Mouse (Mus musculus): ENCODE results near the gene Tmem123. TPM values are rescaled to one million over a fixed set of nuclear protein-coding genes. Genes with fewer than 3 reads are reported as not detected.

The Tmem123 gene
- total RNA-seq, 2 experiments from 2014 or later = 106 to 121 TPM

DNA sequence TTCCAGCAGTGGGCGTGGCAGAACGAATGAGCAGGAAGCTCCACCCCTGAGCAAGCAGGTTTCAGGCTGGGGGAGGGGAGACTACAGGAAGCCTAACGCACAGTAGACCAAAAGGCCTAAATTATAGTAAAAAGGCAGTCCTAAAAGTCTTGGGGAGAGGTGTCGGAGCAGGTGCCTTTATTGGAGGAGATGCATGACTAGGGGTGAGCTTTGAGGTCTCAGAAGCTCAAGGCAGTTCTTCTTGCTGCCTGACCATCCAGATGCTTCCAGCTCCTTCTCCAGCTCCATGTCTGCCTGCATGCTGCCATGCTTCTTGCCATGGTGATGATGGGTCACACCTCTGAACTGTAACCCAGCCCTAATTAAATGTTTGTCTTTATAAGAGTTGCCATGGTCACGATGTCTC, 41.3 kb downstream of the Tmem123 start:
- no peak for ATAC-seq (replicated peaks; ENCODE audit: poor library complexity)

- ATAC-seq (replicated peaks; ENCODE audit: poor library complexity) = no peak; the same call in 1 of the 2 replicates
Measured at GRCm38 (mm10) chr9:7822758-7823157, 58.9 kb downstream of the Tmem123 start.

- peak; percentile 68 for ATAC-seq (replicated peaks; ENCODE audit: poor library complexity)
Measured at GRCm38 (mm10) chr9:7824916-7825315, 61.1 kb downstream of the Tmem123 start.

DNA sequence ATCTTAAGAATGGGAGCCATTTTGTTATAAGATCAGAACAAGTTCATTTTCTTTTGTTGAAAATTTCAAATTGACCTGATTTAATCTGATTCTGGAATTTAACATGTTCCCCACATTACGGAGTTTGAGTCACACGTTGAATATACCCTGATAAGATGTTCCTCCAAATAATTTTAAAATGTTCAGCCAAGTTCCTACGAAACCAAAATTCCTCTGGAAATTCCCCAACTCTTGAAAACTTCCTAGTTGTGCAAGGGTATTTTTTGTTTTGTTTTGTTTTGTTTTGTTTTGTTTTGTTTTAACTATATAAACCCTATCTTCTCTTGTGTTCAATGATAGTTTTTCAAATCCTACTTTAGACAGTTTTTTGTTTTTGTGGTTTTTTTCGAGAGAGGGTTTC, 64.9 kb downstream of the Tmem123 start:
- ATAC-seq (replicated peaks; ENCODE audit: poor library complexity) = no peak

- ATAC-seq (replicated peaks; ENCODE audit: poor library complexity) = peak; percentile 74
Measured at GRCm38 (mm10) chr9:7829531-7830528, 66.0 kb downstream of the Tmem123 start.

- ATAC-seq (replicated peaks; ENCODE audit: poor library complexity) = no peak
Measured at GRCm38 (mm10) chr9:7833421-7833820, 69.6 kb downstream of the Tmem123 start.

DNA sequence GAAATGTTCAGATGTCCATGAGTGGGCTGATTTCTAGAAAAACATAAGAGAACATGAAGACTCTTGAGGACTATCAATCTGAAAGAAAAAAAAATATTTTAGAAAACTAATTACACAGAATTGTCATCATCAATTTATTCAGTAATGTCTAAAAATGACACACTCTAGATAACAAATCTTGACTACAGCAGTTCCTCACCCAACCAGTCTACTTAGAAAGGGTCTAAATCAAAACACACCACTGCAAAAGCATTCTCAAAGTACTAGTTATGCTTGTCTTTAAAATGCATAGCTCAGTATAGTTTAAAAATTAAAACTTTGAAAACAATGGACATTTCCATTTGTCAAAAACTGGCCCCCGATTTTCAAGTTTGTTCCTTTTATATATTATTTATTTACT, 71.5 kb downstream of the Tmem123 start:
- ATAC-seq (replicated peaks; ENCODE audit: poor library complexity) = no peak

- ATAC-seq (replicated peaks; ENCODE audit: poor library complexity) = peak; percentile 40
Measured at GRCm38 (mm10) chr9:7836331-7836730, 72.5 kb downstream of the Tmem123 start.

DNA sequence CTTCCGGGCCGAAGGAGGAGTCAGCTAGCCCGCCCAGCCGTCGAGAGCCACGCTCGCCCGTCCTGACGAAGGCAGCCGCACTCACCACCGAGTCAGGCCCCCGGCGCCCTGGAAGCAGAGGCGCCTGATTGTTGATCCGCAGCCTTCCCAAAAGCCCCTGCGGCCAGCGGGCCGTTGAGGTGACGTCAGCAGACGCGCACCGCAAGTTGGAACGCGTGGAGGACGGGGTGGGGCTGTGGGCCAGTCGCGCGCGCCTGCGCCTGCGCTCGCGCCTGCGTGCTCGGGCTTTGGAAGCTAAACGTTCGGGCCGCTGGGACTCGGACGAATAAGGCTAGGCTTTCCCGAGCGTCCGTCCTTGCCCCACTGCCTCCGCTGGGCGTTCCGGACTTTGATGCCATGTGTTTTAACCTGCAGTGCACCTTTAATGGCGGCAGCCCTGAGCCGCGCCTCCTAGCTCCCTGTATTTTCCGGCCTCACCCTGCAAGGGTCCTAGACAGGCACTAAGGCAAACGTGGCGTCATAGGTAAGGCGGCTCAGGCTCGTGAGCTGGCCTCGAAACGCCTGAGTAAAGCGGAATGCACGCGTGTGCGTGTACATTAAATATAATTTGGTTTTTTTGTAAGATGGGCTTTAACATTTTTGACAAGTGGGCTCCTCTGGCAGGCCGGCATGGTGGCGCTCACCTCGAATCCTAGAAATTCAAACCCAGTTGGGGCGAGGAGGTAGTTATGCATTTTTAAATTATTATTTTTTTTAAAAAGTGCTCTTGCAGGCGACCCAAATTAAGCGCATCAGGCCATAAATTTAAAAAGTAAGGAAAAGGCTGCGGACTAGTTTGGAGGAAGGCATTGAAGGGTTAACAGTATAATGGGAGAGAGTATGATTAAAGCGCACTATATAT, 73.3 kb downstream of the Tmem123 start, which contains the start of gene Birc2:
TSS of gene Birc2 (minus strand) at position 160 of the 901 bp plus-strand sequence.
- peak; percentile 84 for ATAC-seq (replicated peaks; ENCODE audit: poor library complexity)

- ATAC-seq (replicated peaks; ENCODE audit: poor library complexity) = peak; percentile 37
Measured at GRCm38 (mm10) chr9:7837806-7838440, 74.1 kb downstream of the Tmem123 start.

- no peak for ATAC-seq (replicated peaks; ENCODE audit: poor library complexity)
Measured at GRCm38 (mm10) chr9:7841221-7841620, 77.4 kb downstream of the Tmem123 start.

Other genes starting within 250 kb of the Tmem123 start
- 15.8 and 18.2 TPM in 2 replicates for gene Mmp8, start 205.6 kb upstream of the Tmem123 start, total RNA-seq (2015)
- gene Mmp8, start 205.6 kb upstream of the Tmem123 start, total RNA-seq (2017) = 13.2 and 18.4 TPM in 2 replicates
- not detected in 2 replicates for gene Mmp27, start 192.6 kb upstream of the Tmem123 start, total RNA-seq (2015)
- gene Mmp27, start 192.6 kb upstream of the Tmem123 start, total RNA-seq (2017) = 0.25 TPM in 1 of 2 replicates, not detected in the other
- not detected in 2 replicates for gene Mmp20, start 135.8 kb upstream of the Tmem123 start, total RNA-seq (2015)
- gene Mmp20, start 135.8 kb upstream of the Tmem123 start, total RNA-seq (2017) = not detected in 2 replicates
- not detected in 2 replicates for gene Mmp7, start 72.0 kb upstream of the Tmem123 start, total RNA-seq (2015)
- not detected in 2 replicates for gene Mmp7, start 72.0 kb upstream of the Tmem123 start, total RNA-seq (2017)
- gene Birc2, start 73.0 kb downstream of the Tmem123 start, total RNA-seq (2015) = 32.7 and 36.2 TPM in 2 replicates
- gene Birc2, start 73.0 kb downstream of the Tmem123 start, total RNA-seq (2017) = 34.1 and 40.0 TPM in 2 replicates
- gene Birc3, start 109.1 kb downstream of the Tmem123 start, total RNA-seq (2015) = 34.4 and 38.0 TPM in 2 replicates
- gene Birc3, start 109.1 kb downstream of the Tmem123 start, total RNA-seq (2017) = 25.5 and 31.8 TPM in 2 replicates
- not detected in 2 replicates for gene Yap1, start 240.6 kb downstream of the Tmem123 start, total RNA-seq (2015)
- not detected in 2 replicates for gene Yap1, start 240.6 kb downstream of the Tmem123 start, total RNA-seq (2017)